Mouse (Mus musculus) Patski (cell line): ENCODE data around the gene Fam78a. TPM values are rescaled to one million over a fixed set of nuclear protein-coding genes. Genes with fewer than 3 reads are reported as not detected.

Experiments
- ATAC-seq: fragments of 100-300 bp; one replicate; pipeline ENCODE4 v1.8.0; 2021
- CTCF ChIA-PET: fragments of 350-600 bp; sonication (Branson Sonifier 250); formaldehyde crosslinking; loops from one replicate; lab custom pipeline; 2022; ENCODE audit warnings: inconsistent platforms; lab: Charles Lee
- POLR2A ChIA-PET: fragments of 350-600 bp; sonication (Branson Sonifier 250); formaldehyde crosslinking; loops from one replicate; lab custom pipeline; 2022; ENCODE audit warnings: antibody characterized with exemption, inconsistent platforms; lab: Charles Lee
- DNase-seq: peaks from one replicate; pipeline ENCODE4 v3.0.0-alpha.2; 2011; ENCODE audit warnings: low read depth, low spot score
- H3K27me3 ChIP-seq: fragments of 371-371 bp; one replicate; pipeline ENCODE4 v1.5.1; 2021
- CTCF ChIP-seq: fragments of 100-300 bp; IDR thresholded peaks from one replicate; pipeline ENCODE4 v1.5.1; 2021
- in situ Hi-C: fragments of 300-500 bp; cut with MboI; formaldehyde crosslinking; loops from 3 replicates; pipeline ENCODE4 v1.11.1; 2018; ENCODE audit warnings: low pct_unique_long_range_greater_than_20kb, mixed read lengths
- polyA plus RNA-seq: library from polyadenylated mRNA; unstranded; gene quantifications from one replicate; pipeline ENCODE4 v1.2.3, GENCODE M21; 2021

The Fam78a gene
- polyA plus RNA-seq, 1 experiment from 2014 or later, result 0.08 TPM

DNA sequence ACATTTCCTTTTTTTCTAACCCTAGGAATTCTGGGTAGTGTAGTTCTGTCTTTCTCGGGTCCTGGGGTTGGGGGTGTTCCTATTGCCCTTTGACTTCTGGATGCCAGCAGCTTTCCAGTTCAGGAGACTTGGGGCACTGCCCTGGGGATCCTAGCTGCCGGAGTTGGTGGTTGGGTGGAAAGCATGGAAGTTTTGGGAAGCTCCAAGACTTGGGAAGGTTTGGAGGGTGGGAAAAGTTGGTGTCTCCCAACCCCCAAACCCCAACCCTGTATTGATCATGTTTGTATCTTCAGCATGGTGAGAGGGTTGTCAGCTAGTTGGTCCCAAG is 179 bp upstream of the Fam78a start:
- DNase-seq, result no peak
- in situ Hi-C loops, result no loop called here
- peaks cover 76% of the 10 kb centered on the region for H3K27me3 ChIP-seq
- ATAC-seq, result no peak
- ChIA-PET CTCF (interaction anchor here (1.8 kb wide), 1 partner anchor 15 kb away, joined by 3 read pairs; no protein-coding TSS in a partner anchor), POLR2A (no interaction called here)
- no peak for TF ChIP-seq CTCF

- in situ Hi-C loops, result no loop called here
- peaks cover 63% of the 10 kb centered on the region for H3K27me3 ChIP-seq
- ChIA-PET CTCF (no interaction called here), POLR2A (interaction anchor here (0.6 kb wide), 1 partner anchor 153 kb away, joined by 3 read pairs; no protein-coding TSS in a partner anchor)
- no peak for TF ChIP-seq CTCF
- ATAC-seq (no peak), DNase-seq (no peak)
Measured at GRCm38 (mm10) chr2:32083159-32084011, 1.3 kb downstream of the Fam78a start.

- TF ChIP-seq CTCF, result no peak
- CTCF ChIA-PET, result no interaction called here
- no peak for ATAC-seq
- POLR2A ChIA-PET, result no interaction called here
- in situ Hi-C loops, result no loop called here
- no peak for DNase-seq
- H3K27me3 ChIP-seq, result peaks cover 52% of the 10 kb centered on the region
Measured at GRCm38 (mm10) chr2:32082229-32082628, 2.4 kb downstream of the Fam78a start.

GRCm38 (mm10) chr2:32081296-32081929 is 3.2 kb downstream of the Fam78a start:
- no peak for TF ChIP-seq CTCF
- ChIA-PET CTCF (no interaction called here), POLR2A (no interaction called here)
- H3K27me3 ChIP-seq, result peaks cover 43% of the 10 kb centered on the region
- ATAC-seq (no peak), DNase-seq (no peak)
- in situ Hi-C loops, result no loop called here

- CTCF ChIA-PET, result no interaction called here
- no peak for TF ChIP-seq CTCF
- in situ Hi-C loops, result no loop called here
- no peak for DNase-seq
- ATAC-seq, result no peak
- POLR2A ChIA-PET, result no interaction called here
- peaks cover 36% of the 10 kb centered on the region for H3K27me3 ChIP-seq
Measured at GRCm38 (mm10) chr2:32080681-32081080, 4.0 kb downstream of the Fam78a start.

DNA sequence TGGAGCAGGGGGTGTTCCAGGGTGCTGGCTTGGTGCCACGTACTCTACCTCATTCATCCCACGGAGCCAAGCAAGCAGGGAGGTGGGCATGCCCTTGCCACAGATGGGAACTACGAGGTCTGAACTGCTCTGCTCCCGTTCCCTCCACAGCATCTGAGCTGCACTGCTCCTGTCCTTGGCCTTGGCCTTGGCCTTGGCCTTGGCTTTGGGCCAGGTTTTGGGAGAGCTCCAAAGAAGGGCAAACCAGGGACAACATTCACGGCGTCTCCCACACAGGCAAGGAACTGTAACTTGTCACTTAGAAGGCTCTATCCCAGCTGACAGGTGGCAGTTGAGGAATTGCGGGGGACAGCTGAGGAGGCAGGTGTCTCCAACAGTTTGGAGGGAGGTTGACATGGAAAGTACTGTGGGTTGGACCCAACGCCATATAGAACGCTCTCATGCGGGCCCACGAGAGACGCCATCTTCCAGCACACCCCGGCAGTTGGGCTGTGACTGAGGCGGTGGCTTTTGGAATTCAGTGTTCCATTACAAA is 5.4 kb downstream of the Fam78a start:
- no peak for DNase-seq
- POLR2A ChIA-PET, result no interaction called here

GRCm38 (mm10) chr2:32078522-32078921 is 6.1 kb downstream of the Fam78a start:
- ChIA-PET POLR2A (no interaction called here), CTCF (no interaction called here)
- no peak for ATAC-seq
- DNase-seq, result no peak
- in situ Hi-C loops, result no loop called here
- TF ChIP-seq CTCF, result no peak
- H3K27me3 ChIP-seq, result peaks cover 32% of the 10 kb centered on the region

More for the DNA sequence above, 5.4 kb downstream of the Fam78a start:
- CTCF ChIA-PET, result no interaction called here
- no peak for ATAC-seq
- in situ Hi-C loops, result no loop called here
- TF ChIP-seq CTCF, result no peak
- H3K27me3 ChIP-seq, result peaks cover 30% of the 10 kb centered on the region

DNA sequence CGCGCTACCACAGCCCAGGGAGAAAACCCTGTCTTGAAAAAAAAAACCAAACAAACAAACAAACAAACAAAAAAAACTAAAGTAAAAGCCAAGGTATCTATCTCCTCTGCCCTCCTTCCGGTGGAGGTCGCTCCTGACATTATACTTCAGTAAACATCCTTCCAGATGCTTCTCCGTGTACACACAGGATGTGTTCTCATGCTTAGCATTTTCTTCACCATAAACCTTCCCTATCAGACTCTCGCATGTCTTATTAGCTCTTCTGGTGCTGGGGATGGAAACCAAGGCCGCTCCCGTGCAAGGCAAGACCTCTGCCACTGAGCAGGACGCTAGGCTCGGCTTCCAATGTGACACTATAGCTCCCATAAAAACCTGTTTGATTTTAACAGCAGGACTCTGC is 6.9 kb downstream of the Fam78a start:
- DNase-seq, result no peak
- CTCF ChIA-PET, result no interaction called here
- in situ Hi-C loops, result no loop called here

DNA sequence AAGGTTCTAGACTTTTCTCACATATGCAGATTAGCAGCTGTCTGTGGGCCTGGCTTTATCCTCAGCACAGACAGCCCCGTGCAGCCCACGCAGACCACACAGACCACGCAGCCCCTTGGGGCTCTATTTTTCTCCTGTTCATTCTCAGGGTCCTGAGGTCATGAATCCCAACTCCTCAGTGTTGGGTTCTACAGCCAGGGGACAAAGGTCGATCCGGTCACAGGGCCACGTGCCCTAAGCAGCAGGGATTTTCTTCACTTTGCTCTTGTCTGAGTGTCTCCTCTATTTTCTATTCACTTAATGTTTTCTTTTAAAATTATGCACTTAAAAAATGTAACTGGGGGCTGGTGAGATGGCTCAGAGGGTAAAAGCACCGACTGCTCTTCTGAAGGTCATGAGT is 9.3 kb downstream of the Fam78a start:
- H3K27me3 ChIP-seq, result peaks cover 9% of the 10 kb centered on the region
- ChIA-PET POLR2A (no interaction called here), CTCF (no interaction called here)
- no peak for ATAC-seq
- no peak for DNase-seq
- TF ChIP-seq CTCF, result no peak
- in situ Hi-C loops, result no loop called here

More for the DNA sequence above, 6.9 kb downstream of the Fam78a start:
- H3K27me3 ChIP-seq, result peaks cover 25% of the 10 kb centered on the region
- POLR2A ChIA-PET, result no interaction called here
- ATAC-seq, result no peak
- TF ChIP-seq CTCF, result no peak

GRCm38 (mm10) chr2:32074404-32074803 is 10.3 kb downstream of the Fam78a start:
- H3K27me3 ChIP-seq, result peaks cover 10% of the 10 kb centered on the region
- CTCF ChIA-PET, result no interaction called here
- in situ Hi-C loops, result no loop called here
- TF ChIP-seq CTCF, result no peak
- POLR2A ChIA-PET, result no interaction called here
- ATAC-seq (no peak), DNase-seq (no peak)

DNA sequence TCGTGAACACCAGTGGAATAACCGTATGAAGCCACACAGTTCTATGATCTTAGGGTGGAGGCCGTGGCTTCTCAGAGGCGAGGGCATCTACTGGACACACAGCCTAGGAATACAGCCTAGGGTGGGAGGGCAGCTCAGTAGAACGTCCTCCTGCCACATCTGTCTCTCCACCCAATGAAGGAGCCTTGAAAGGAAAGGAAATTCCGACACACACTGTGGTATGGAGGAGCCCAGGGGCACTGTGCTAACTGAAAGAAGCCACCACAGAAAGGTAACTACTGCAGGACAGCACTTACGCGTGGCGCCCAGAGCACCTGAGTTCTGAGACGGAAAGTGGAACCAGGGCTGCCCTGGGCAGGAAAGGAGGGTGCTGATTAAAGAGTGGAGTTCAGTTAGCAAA is 13.9 kb downstream of the Fam78a start:
- DNase-seq, result no peak
- H3K27me3 ChIP-seq, result peaks cover 36% of the 10 kb centered on the region
- POLR2A ChIA-PET, result no interaction called here
- CTCF ChIA-PET, result no interaction called here
- ATAC-seq, result no peak
- TF ChIP-seq CTCF, result no peak
- in situ Hi-C loops, result no loop called here
